Mouse (Mus musculus) naive thymus-derived CD4-positive, alpha-beta T cell, adult 5 months (primary cell): Measurements from ENCODE around the gene Olfr918. TPM values are rescaled to one million over a fixed set of nuclear protein-coding genes. Genes with fewer than 3 reads are reported as not detected.

Experiments
- polyA plus RNA-seq: library from polyadenylated mRNA; unstranded; fragments of 100-300 nt; shearing (Covaris generic); gene quantifications from one replicate; pipeline ENCODE4 v1.2.1, GENCODE M21; 2017

The Olfr918 gene
- polyA plus RNA-seq: not detected

DNA sequence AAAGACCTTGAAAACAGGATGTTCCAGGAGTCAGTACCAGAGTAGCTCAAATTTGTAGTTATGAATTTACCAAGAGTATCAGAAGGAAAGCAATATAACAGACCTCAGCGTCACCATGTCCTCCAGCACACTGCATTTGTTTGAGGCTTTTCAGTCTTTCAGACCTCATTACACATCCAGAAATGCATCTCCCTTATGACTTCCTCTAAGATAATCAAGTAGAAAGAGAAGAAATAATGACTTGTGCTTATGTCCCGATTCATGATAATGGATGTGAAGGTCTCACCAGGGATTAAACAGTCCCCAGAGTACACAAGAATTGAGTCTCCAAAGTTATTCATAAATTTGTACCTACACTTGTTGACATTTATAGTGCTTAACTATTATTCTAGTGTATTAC lies at the start of gene Olfr918:
Gene Olfr918, minus strand, starts transcription at position 101 of the 400 bp plus-strand sequence.

GRCm38 (mm10) chr9:38718102-38718501 lies 43.7 kb upstream of the Olfr918 start, which contains the start of gene Vwa5a:
TSS of gene Vwa5a (plus strand) at chr9:38718268.

DNA sequence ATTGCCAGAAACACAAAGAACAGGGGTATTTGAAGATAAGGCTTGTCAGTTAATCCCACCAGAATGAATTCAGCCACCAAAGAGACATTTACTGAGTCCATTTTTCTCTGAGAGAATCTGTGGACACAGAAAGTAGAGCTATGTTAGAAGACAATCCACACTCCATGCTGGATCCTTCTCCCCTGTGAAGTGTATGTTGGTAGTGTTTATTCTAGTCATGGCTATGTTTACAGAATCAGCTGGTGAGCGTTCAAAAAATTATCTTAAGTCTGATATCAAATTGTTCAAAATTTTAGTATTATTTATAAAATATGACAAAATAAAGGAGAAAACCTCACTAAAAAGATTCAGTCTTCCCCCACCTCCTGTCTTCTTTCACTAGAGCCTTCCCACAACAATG lies 8.7 kb downstream of the Olfr918 start, which contains the start of gene Olfr917:
Gene Olfr917, minus strand, starts transcription at position 101 of the 400 bp plus-strand sequence.

DNA sequence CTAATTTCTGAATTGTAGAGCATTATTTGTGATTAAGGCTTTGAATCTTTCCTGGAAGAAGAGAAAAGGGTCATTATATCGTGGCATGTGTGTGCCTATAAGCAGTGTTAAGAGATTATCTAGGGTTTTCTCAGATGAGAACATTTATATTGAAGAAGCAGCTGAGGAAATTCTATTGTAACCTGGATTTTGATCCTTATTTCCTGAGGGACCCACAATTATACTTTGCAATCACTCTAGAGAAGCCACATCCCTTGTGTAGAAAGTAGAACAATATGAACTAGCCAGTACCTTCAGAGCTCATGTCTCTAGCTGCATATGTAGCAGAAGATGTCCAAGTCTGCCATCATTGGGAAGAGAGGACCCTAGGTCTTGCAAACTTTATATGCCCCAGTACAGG lies 14.6 kb downstream of the Olfr918 start, which contains the start of gene Olfr916:
Gene Olfr916, minus strand, starts transcription at position 101 of the 400 bp plus-strand sequence.

Other genes with a start within 250 kb of the Olfr918 start
- gene Olfr901, start 245.1 kb downstream of the Olfr918 start, polyA plus RNA-seq: not detected
- not detected for gene Olfr902, start 226.9 kb downstream of the Olfr918 start, polyA plus RNA-seq
- not detected for gene Olfr904, start 211.5 kb downstream of the Olfr918 start, polyA plus RNA-seq
- not detected for gene Olfr905, start 203.5 kb downstream of the Olfr918 start, polyA plus RNA-seq
- gene Olfr906, start 187.5 kb downstream of the Olfr918 start, polyA plus RNA-seq: not detected
- gene Olfr907, start 178.8 kb downstream of the Olfr918 start, polyA plus RNA-seq: not detected
- gene Olfr911-ps1, start 153.0 kb downstream of the Olfr918 start, polyA plus RNA-seq: not detected
- not detected for gene Olfr910, start 136.8 kb downstream of the Olfr918 start, polyA plus RNA-seq
- gene Olfr912, start 94.4 kb downstream of the Olfr918 start, polyA plus RNA-seq: 0.12 TPM
- not detected for gene Olfr913, start 81.8 kb downstream of the Olfr918 start, polyA plus RNA-seq
- not detected for gene Olfr914, start 69.5 kb downstream of the Olfr918 start, polyA plus RNA-seq
- not detected for gene Olfr916, start 14.7 kb downstream of the Olfr918 start, polyA plus RNA-seq
- not detected for gene Olfr917, start 8.8 kb downstream of the Olfr918 start, polyA plus RNA-seq
- not detected for gene Olfr919, start 29.1 kb upstream of the Olfr918 start, polyA plus RNA-seq
- 7.8 TPM for gene Vwa5a, start 43.7 kb upstream of the Olfr918 start, polyA plus RNA-seq
- 0.17 TPM for gene Olfr920, start 77.7 kb upstream of the Olfr918 start, polyA plus RNA-seq
- gene Olfr921, start 98.5 kb upstream of the Olfr918 start, polyA plus RNA-seq: not detected
- not detected for gene Olfr922, start 140.0 kb upstream of the Olfr918 start, polyA plus RNA-seq
- not detected for gene Olfr923, start 151.9 kb upstream of the Olfr918 start, polyA plus RNA-seq
- not detected for gene Olfr924, start 169.8 kb upstream of the Olfr918 start, polyA plus RNA-seq
- gene Olfr26, start 180.5 kb upstream of the Olfr918 start, polyA plus RNA-seq: not detected
- not detected for gene Olfr926, start 202.5 kb upstream of the Olfr918 start, polyA plus RNA-seq